Mouse (Mus musculus) kidney, embryonic 14.5 days (tissue): ENCODE measurements around the gene Nos2. TPM values are rescaled to one million over a fixed set of nuclear protein-coding genes. Genes with fewer than 3 reads are reported as not detected.

Source experiments
- ATAC-seq: fragments of 200-750 bp; cut with Nextera tagmentation; 2 replicates; pipeline ENCODE4 v1.8.0; 2017; ENCODE audit warnings: moderate number of reproducible peaks, mild to moderate bottlenecking, moderate TSS enrichment, moderate library complexity; ENCODE audit not compliant: low FRiP score, low TSS enrichment
- H3K27ac ChIP-seq: fragments of 300-500 bp; sonication (generic); 2 replicates; pipeline ENCODE4 v1.5.1; 2014; ENCODE audit warnings: low read depth, mild to moderate bottlenecking, low read length, moderate library complexity, mixed read lengths
- H3K27me3 ChIP-seq: fragments of 300-500 bp; sonication (generic); 2 replicates; pipeline ENCODE4 v1.6.1; 2014; ENCODE audit warnings: mild to moderate bottlenecking, low read length; ENCODE audit not compliant: control insufficient read depth, insufficient read depth
- H3K36me3 ChIP-seq: fragments of 300-500 bp; sonication (generic); 2 replicates; pipeline ENCODE4 v1.6.1; 2014; ENCODE audit warnings: low read length, mixed read lengths; ENCODE audit not compliant: control insufficient read depth, insufficient read depth
- H3K4me1 ChIP-seq: fragments of 300-500 bp; sonication (generic); 2 replicates; pipeline ENCODE4 v1.6.1; 2014; ENCODE audit warnings: low read length, mixed read lengths; ENCODE audit not compliant: control insufficient read depth, insufficient read depth
- H3K4me2 ChIP-seq: fragments of 300-500 bp; sonication (generic); replicated peaks from 2 replicates; pipeline ENCODE4 v1.6.1; 2014; ENCODE audit warnings: low read depth, mild to moderate bottlenecking, low read length
- H3K4me3 ChIP-seq: fragments of 300-500 bp; sonication (generic); 2 replicates; pipeline ENCODE4 v1.5.1; 2014; ENCODE audit warnings: mild to moderate bottlenecking, low read length
- H3K9ac ChIP-seq: fragments of 300-500 bp; sonication (generic); 2 replicates; pipeline ENCODE4 v1.6.1; 2014; ENCODE audit warnings: low read depth, mild to moderate bottlenecking, low read length, moderate library complexity
- H3K9me3 ChIP-seq: fragments of 300-500 bp; sonication (generic); 2 replicates; pipeline ENCODE4 v1.6.1; 2016; ENCODE audit warnings: low read length; ENCODE audit not compliant: control insufficient read depth
- WGBS: fragments of 180-500 bp; shearing (Covaris S2); extraction: QIAGEN DNeasy Blood & Tissue Kit; methylation state at CpG from one replicate; pipeline ENCODE4 v1.1.7; 2014; 5-methylcytosine and 5-hydroxymethylcytosine counted together
- polyA plus RNA-seq: library from polyadenylated mRNA; unstranded; fragments of >200 nt; fragmentation: Nextera tagmentation; extraction: Ambion mirVana; gene quantifications from 2 replicates; pipeline ENCODE4 v1.2.1, GENCODE M21; 2014

The Nos2 gene
- polyA plus RNA-seq: 1.1 and 1.7 TPM in 2 replicates

- no peak within 1 kb of the TSS for H3K4me2 ChIP-seq
- H3K4me3 ChIP-seq: no peak within 1 kb of the TSS
- H3K27me3 ChIP-seq: peaks cover 25% of the 10 kb centered on the region
- 0 out of 2 replicates have a peak, but pooled peaks cover 3% of the 10 kb centered on the region for H3K4me1 ChIP-seq
- H3K9me3 ChIP-seq: no peaks in the 10 kb centered on the region
- no peak within 1 kb of the TSS for H3K27ac ChIP-seq
- no peak for ATAC-seq
- no peak within 1 kb of the TSS for H3K9ac ChIP-seq
- H3K36me3 ChIP-seq: no peaks in the 10 kb centered on the region
- WGBS: 52% methylated on average over 6 of the region's 6 CpGs
Observed at GRCm38 (mm10) chr11:78920411-78920939, at the start of gene Nos2. TSS of gene Nos2 (plus strand) at chr11:78920787.

- Histone ChIP-seq H3K4me3 (no peak overlapping the region), H3K4me1 (no peaks in the 10 kb centered on the region), H3K4me2 (no peak overlapping the region), H3K9ac (no peak overlapping the region), H3K36me3 (no peaks in the 10 kb centered on the region), H3K9me3 (no peaks in the 10 kb centered on the region), H3K27me3 (no peaks in the 10 kb centered on the region), H3K27ac (no peak overlapping the region)
- WGBS: 83% methylated on average over 4 of the region's 4 CpGs
- ATAC-seq: no peak
Observed at GRCm38 (mm10) chr11:78870891-78871290, 49.7 kb upstream of the Nos2 start.

- H3K9ac ChIP-seq: no peak overlapping the region
- H3K4me2 ChIP-seq: no peak overlapping the region
- no peaks in the 10 kb centered on the region for H3K36me3 ChIP-seq
- H3K27ac ChIP-seq: no peak overlapping the region
- no peaks in the 10 kb centered on the region for H3K4me1 ChIP-seq
- ATAC-seq: no peak
- no peaks in the 10 kb centered on the region for H3K9me3 ChIP-seq
- H3K4me3 ChIP-seq: no peak overlapping the region
- 48% methylated on average over 2 of the region's 2 CpGs for WGBS
- no peaks in the 10 kb centered on the region for H3K27me3 ChIP-seq
Observed at GRCm38 (mm10) chr11:78872782-78873181, 47.8 kb upstream of the Nos2 start.

GRCm38 (mm10) chr11:78879727-78880126 lies 40.9 kb upstream of the Nos2 start:
- 90% methylated on average over 3 of the region's 3 CpGs for WGBS
- no peak for ATAC-seq
- Histone ChIP-seq H3K4me2 (no peak overlapping the region), H3K9me3 (no peaks in the 10 kb centered on the region), H3K4me3 (no peak overlapping the region), H3K4me1 (no peaks in the 10 kb centered on the region), H3K27me3 (no peaks in the 10 kb centered on the region), H3K27ac (no peak overlapping the region), H3K9ac (no peak overlapping the region), H3K36me3 (no peaks in the 10 kb centered on the region)

GRCm38 (mm10) chr11:78886693-78887092 lies 33.9 kb upstream of the Nos2 start:
- Histone ChIP-seq H3K27ac (no peak overlapping the region), H3K9me3 (no peaks in the 10 kb centered on the region), H3K4me3 (no peak overlapping the region), H3K36me3 (no peaks in the 10 kb centered on the region), H3K4me1 (0 out of 2 replicates have a peak, but pooled peaks cover 3% of the 10 kb centered on the region), H3K27me3 (no peaks in the 10 kb centered on the region), H3K9ac (0 out of 2 replicates have a peak overlapping the region, but pooled peaks have one; percentile 7), H3K4me2 (no peak overlapping the region)
- ATAC-seq: no peak
- WGBS: 75% methylated on average over 1 of the region's 1 CpGs

- Histone ChIP-seq H3K27ac (no peak overlapping the region; the same call in 1 of the 2 replicates), H3K9ac (no peak overlapping the region), H3K36me3 (no peaks in the 10 kb centered on the region), H3K4me1 (0 out of 2 replicates have a peak, but pooled peaks cover 3% of the 10 kb centered on the region), H3K9me3 (no peaks in the 10 kb centered on the region), H3K27me3 (no peaks in the 10 kb centered on the region), H3K4me2 (no peak overlapping the region), H3K4me3 (no peak overlapping the region)
- WGBS: 50% methylated on average over 9 of the region's 9 CpGs
- ATAC-seq: no peak
Observed at GRCm38 (mm10) chr11:78887102-78887971, 33.2 kb upstream of the Nos2 start.

GRCm38 (mm10) chr11:78889156-78889555 lies 31.4 kb upstream of the Nos2 start:
- Histone ChIP-seq H3K9me3 (no peaks in the 10 kb centered on the region), H3K27me3 (no peaks in the 10 kb centered on the region), H3K36me3 (no peaks in the 10 kb centered on the region), H3K27ac (no peak overlapping the region), H3K4me2 (no peak overlapping the region), H3K4me3 (no peak overlapping the region), H3K4me1 (0 out of 2 replicates have a peak, but pooled peaks cover 3% of the 10 kb centered on the region), H3K9ac (no peak overlapping the region)
- ATAC-seq: no peak
- WGBS: 85% methylated on average over 4 of the region's 4 CpGs

GRCm38 (mm10) chr11:78896357-78897123 lies 24.0 kb upstream of the Nos2 start:
- ATAC-seq: no peak; the same call in 1 of the 2 replicates
- H3K27me3 ChIP-seq: no peaks in the 10 kb centered on the region
- no peaks in the 10 kb centered on the region for H3K36me3 ChIP-seq
- H3K27ac ChIP-seq: no peak overlapping the region
- H3K9ac ChIP-seq: no peak overlapping the region
- no peaks in the 10 kb centered on the region for H3K4me1 ChIP-seq
- H3K9me3 ChIP-seq: no peaks in the 10 kb centered on the region
- no peak overlapping the region for H3K4me3 ChIP-seq
- H3K4me2 ChIP-seq: no peak overlapping the region
- 73% methylated on average over 7 of the region's 7 CpGs for WGBS
